Mouse (Mus musculus) limb, embryonic 11.5 days (tissue): ENCODE measurements around the gene Ctdspl2. TPM values are rescaled to one million over a fixed set of nuclear protein-coding genes. Genes with fewer than 3 reads are reported as not detected.
"Not testable (repeated sequence)": the region's sequence is repeated elsewhere in the genome, so short reads cannot be mapped to it uniquely, and the experiment has no call there.

Experiments
- ATAC-seq: fragments of 200-750 bp; cut with Nextera tagmentation; 2 replicates; pipeline ENCODE4 v1.8.0; 2017; ENCODE audit warnings: low read depth; ENCODE audit not compliant: insufficient number of reproducible peaks, low FRiP score, low TSS enrichment
- DNase-seq: peaks from one replicate; pipeline ENCODE4 v3.0.0-alpha.2; 2015; ENCODE audit warnings: low spot score
- H3K27ac ChIP-seq: fragments of 300-500 bp; sonication (generic); replicated peaks from 2 replicates; pipeline ENCODE4 v1.5.1; 2014; ENCODE audit warnings: low read depth, mild to moderate bottlenecking, low read length
- H3K27me3 ChIP-seq: fragments of 300-500 bp; sonication (generic); 2 replicates; pipeline ENCODE4 v1.6.1; 2014; ENCODE audit warnings: mild to moderate bottlenecking, low read length, mixed read lengths; ENCODE audit not compliant: control insufficient read depth, insufficient read depth
- H3K36me3 ChIP-seq: fragments of 300-500 bp; sonication (generic); 2 replicates; pipeline ENCODE4 v1.6.1; 2014; ENCODE audit warnings: mild to moderate bottlenecking, low read length, moderate library complexity, mixed read lengths; ENCODE audit not compliant: control insufficient read depth, insufficient read depth
- H3K4me1 ChIP-seq: fragments of 300-500 bp; sonication (generic); 2 replicates; pipeline ENCODE4 v1.6.1; 2014; ENCODE audit warnings: low read length, mixed read lengths; ENCODE audit not compliant: control insufficient read depth, insufficient read depth
- H3K4me2 ChIP-seq: fragments of 300-500 bp; sonication (generic); 2 replicates; pipeline ENCODE4 v1.6.1; 2014; ENCODE audit warnings: low read depth, mild to moderate bottlenecking, moderate library complexity; ENCODE audit not compliant: severe bottlenecking
- H3K4me3 ChIP-seq: fragments of 300-500 bp; sonication (generic); 2 replicates; pipeline ENCODE4 v1.5.1; 2014; ENCODE audit warnings: low read depth, low read length
- H3K9ac ChIP-seq: fragments of 300-500 bp; sonication (generic); 2 replicates; pipeline ENCODE4 v1.6.1; 2014; ENCODE audit warnings: mild to moderate bottlenecking, low read length
- H3K9me3 ChIP-seq: fragments of 300-500 bp; sonication (generic); 2 replicates; pipeline ENCODE4 v1.6.1; 2016; ENCODE audit warnings: low read length; ENCODE audit not compliant: control insufficient read depth
- WGBS: fragments of 180-500 bp; shearing (Covaris S2); extraction: QIAGEN DNeasy Blood & Tissue Kit; methylation state at CpG from one replicate; pipeline ENCODE4 v1.1.7; 2014; 5-methylcytosine and 5-hydroxymethylcytosine counted together
- polyA plus RNA-seq: library from polyadenylated mRNA; unstranded; fragments of >200 nt; fragmentation: Nextera tagmentation; extraction: Ambion mirVana; gene quantifications from 2 replicates; pipeline ENCODE4 v1.2.1, GENCODE M21; 2014

Gene Ctdspl2
- polyA plus RNA-seq, result 63.1 and 68.8 TPM in 2 replicates

DNA sequence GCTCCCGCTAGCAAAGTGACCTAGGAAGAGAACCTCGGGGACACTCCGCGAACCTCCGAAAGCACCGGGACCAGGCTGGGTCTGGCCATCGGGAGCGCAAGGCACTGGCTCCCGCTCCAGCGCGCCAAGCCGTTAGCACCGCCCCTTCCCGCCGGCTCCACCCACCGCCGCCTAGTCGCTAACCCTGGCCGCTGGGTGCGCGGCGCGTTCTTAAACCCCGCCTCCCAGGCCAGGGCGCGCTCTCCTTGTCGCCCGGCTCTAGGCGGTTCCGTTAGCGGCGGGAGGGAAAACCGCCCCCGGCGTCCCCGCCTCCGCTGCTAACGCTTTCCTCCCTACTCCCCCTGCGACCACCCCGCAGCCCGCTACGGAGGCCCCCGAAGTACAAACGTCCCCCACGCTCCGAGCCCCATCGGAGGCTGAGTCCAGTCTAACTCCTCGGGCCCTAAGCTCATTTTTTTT lies at the start of gene Ctdspl2, which contains the start of gene Mageb3:
TSS of gene Ctdspl2 (plus strand) at position 237 of the 459 bp plus-strand sequence.
TSS of gene Mageb3 (minus strand) at position 328 of the 459 bp plus-strand sequence.
- Histone ChIP-seq H3K9me3 (no peaks in the 10 kb centered on the region), H3K27ac (peak within 1 kb of the TSS; percentile 94), H3K9ac (peak within 1 kb of the TSS; percentile 94), H3K36me3 (no peaks in the 10 kb centered on the region; the same call in 1 of the 2 replicates), H3K4me3 (peak within 1 kb of the TSS; percentile 95), H3K4me2 (peak within 1 kb of the TSS; percentile 84), H3K4me1 (peaks cover 5% of the 10 kb centered on the region; the same call in 1 of the 2 replicates), H3K27me3 (no peaks in the 10 kb centered on the region)
- WGBS, result under 1% methylated on average over 47 of the region's 48 CpGs
- ATAC-seq, result peak; percentile 96
- DNase-seq, result peak; percentile 97

- WGBS, result 84% methylated on average over 3 of the region's 3 CpGs
- H3K4me1 ChIP-seq, result no peaks in the 10 kb centered on the region
- no peak for ATAC-seq
- H3K4me2 ChIP-seq, result no peak overlapping the region
- H3K27me3 ChIP-seq, result no peaks in the 10 kb centered on the region
- no peak overlapping the region for H3K27ac ChIP-seq
- H3K4me3 ChIP-seq, result no peak overlapping the region
- H3K36me3 ChIP-seq, result 0 out of 2 replicates have a peak, but pooled peaks cover 2% of the 10 kb centered on the region
- no peaks in the 10 kb centered on the region for H3K9me3 ChIP-seq
- no peak for DNase-seq
- no peak overlapping the region for H3K9ac ChIP-seq
Measured at GRCm38 (mm10) chr2:121909975-121910374, 45.8 kb upstream of the Ctdspl2 start.

- H3K4me1 ChIP-seq, result no peaks in the 10 kb centered on the region
- no peak overlapping the region for H3K27ac ChIP-seq
- no peak overlapping the region for H3K4me3 ChIP-seq
- WGBS, result 92% methylated on average over 5 of the region's 5 CpGs
- H3K9me3 ChIP-seq, result no peaks in the 10 kb centered on the region
- no peak for ATAC-seq
- H3K4me2 ChIP-seq, result no peak overlapping the region
- H3K9ac ChIP-seq, result no peak overlapping the region
- 0 out of 2 replicates have a peak, but pooled peaks cover 2% of the 10 kb centered on the region for H3K36me3 ChIP-seq
- DNase-seq, result no peak
- no peaks in the 10 kb centered on the region for H3K27me3 ChIP-seq
Measured at GRCm38 (mm10) chr2:121916047-121916970, 39.5 kb upstream of the Ctdspl2 start.

GRCm38 (mm10) chr2:121937624-121938023 lies 18.2 kb upstream of the Ctdspl2 start:
- WGBS, result 79% methylated on average over 2 of the region's 2 CpGs

GRCm38 (mm10) chr2:121943364-121943763 lies 12.4 kb upstream of the Ctdspl2 start:
- ATAC-seq, result no peak
- 83% methylated on average over 3 of the region's 3 CpGs for WGBS

More at GRCm38 (mm10) chr2:121937624-121938023, 18.2 kb upstream of the Ctdspl2 start:
- H3K4me1 ChIP-seq, DNase-seq, H3K4me3 ChIP-seq, H3K9me3 ChIP-seq, H3K4me2 ChIP-seq, ATAC-seq, H3K36me3 ChIP-seq, H3K27ac ChIP-seq, H3K27me3 ChIP-seq, H3K9ac ChIP-seq: not testable (repeated sequence)

GRCm38 (mm10) chr2:121954971-121955656 lies 687 bp upstream of the Ctdspl2 start:
- Histone ChIP-seq H3K9ac (peak overlapping the region; percentile 94), H3K36me3 (no peaks in the 10 kb centered on the region; the same call in 1 of the 2 replicates), H3K27me3 (no peaks in the 10 kb centered on the region), H3K4me1 (peaks cover 5% of the 10 kb centered on the region; the same call in 1 of the 2 replicates), H3K4me3 (peak overlapping the region; percentile 95), H3K9me3 (no peaks in the 10 kb centered on the region), H3K4me2 (peak overlapping the region; percentile 84), H3K27ac (peak overlapping the region; percentile 94)
- DNase-seq (peak; percentile 25), ATAC-seq (no peak)
- WGBS, result 23% methylated on average over 10 of the region's 10 CpGs

More at GRCm38 (mm10) chr2:121943364-121943763, 12.4 kb upstream of the Ctdspl2 start:
- Histone ChIP-seq H3K4me1 (no peaks in the 10 kb centered on the region), H3K4me2 (no peak overlapping the region), H3K4me3 (no peak overlapping the region), H3K9ac (no peak overlapping the region), H3K27me3 (no peaks in the 10 kb centered on the region), H3K36me3 (no peaks in the 10 kb centered on the region), H3K9me3 (no peaks in the 10 kb centered on the region), H3K27ac (no peak overlapping the region)
- DNase-seq, result no peak

- Histone ChIP-seq H3K4me2 (peak overlapping the region; percentile 84), H3K4me3 (peak overlapping the region; percentile 95), H3K27ac (peak overlapping the region; percentile 94), H3K36me3 (no peaks in the 10 kb centered on the region; the same call in 1 of the 2 replicates), H3K27me3 (no peaks in the 10 kb centered on the region), H3K4me1 (peaks cover 5% of the 10 kb centered on the region; the same call in 1 of the 2 replicates), H3K9me3 (no peaks in the 10 kb centered on the region), H3K9ac (peak overlapping the region; percentile 94)
- peak; percentile 97 for DNase-seq
- under 1% methylated on average over 47 of the region's 47 CpGs for WGBS
- peak; percentile 95 for ATAC-seq
Measured at GRCm38 (mm10) chr2:121956224-121957018, 620 bp downstream of the Ctdspl2 start.
